Mouse (Mus musculus): ENCODE measurements at regions not wholly inside any gene's neighbourhood (a gene's known extent, or its start where the extent isn't known, plus 50 kb on each side); places are given as distances from the start of the nearest gene placed in this dataset.

DNA sequence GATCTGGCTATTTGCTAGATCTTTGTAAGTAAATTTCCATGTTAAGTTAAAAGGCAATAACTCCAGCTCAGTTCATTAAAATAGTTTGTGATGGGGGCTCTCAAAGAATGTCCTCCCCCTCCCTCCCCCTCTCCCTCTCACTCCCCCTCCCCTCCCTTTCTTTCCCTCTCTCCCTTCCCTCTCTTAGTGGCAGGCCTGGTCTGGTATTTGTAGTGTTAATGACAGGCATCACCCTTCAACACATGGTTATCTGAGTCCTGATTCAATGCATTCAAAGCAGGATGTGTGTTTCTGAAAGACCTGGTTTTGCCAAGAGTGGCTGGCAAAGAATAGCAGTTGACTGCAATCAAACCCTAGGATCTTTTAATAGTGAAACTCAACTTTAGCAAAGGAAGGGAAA lies 383.4 kb upstream of the Mpdz start:
- DNase-seq, result no peak

DNA sequence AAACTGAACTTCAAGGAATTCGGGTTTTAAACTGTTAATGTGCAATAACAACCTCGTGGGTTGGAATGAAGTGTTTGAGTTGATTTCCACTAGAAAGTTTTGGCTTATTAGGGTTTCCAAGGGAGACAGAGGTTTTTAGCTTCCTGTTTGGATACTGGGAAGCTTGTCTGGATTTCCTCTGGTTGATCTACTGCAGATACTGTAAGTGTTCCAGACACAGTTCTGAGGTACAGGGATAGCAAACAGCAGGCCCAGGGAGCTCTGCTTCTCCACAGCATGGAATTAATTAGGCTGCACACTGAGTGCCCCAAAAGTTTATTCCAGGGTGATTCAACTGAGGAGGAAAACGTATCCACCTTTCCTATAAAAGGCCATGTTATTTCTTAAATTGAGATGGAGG lies 381.0 kb upstream of the Mpdz start:
- DNase-seq, result no peak

DNA sequence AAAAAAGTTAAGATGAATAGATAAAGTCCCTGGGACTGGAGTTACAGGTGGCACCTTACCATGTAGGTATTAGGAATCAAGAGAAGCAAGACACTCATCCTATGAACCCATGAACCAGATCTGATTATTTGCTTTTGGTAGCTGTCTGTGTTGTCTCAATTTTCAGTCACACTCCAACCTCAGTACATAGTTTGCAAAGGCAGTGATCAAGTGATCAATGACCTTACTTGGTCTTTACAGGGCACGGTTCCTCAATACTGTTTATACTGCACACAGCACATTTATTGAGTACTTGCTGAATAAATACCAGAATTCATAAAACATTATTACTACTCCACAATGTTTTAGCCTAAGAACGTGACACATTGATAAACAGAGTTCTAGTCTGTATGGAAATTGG lies 346.7 kb upstream of the Mpdz start:
- DNase-seq, result no peak

DNA sequence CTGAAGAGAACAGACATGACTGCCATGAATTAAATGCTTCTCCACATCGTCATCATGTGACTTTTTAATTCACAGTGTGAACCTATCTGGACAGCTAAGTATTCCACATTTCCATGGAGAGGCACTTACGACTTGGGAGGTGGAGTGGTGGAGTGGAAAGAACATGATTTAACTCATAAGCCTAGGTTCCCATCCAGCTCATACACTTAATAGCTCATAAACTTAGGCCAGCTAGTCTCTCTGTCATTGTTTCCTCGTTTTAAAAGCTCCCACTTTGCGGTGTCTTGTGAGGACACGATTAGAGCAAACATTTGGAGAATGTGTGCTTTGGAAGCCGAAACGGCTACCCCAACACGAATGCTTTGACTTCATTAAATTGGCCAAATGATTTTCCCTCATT lies 346.0 kb upstream of the Mpdz start:
- no peak for DNase-seq

DNA sequence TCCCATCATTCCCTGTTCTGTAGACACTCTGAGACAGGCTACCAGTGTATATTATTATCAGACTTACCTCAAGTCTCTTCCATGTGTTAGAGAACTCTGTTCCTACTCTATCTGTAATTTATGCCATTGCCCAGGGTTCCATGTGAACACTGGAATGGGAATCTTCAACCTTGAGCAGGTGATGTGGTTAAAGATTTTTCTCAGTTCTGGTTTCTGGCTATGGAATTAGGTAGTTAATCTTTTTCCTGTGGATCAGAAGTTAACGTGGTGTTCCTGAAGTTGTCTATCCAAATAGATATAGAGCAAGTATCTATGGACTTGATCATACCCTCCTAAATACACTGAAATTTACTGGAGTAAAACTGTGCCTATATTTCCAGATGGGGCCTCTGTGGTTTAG lies 339.4 kb upstream of the Mpdz start:
- no peak for DNase-seq

DNA sequence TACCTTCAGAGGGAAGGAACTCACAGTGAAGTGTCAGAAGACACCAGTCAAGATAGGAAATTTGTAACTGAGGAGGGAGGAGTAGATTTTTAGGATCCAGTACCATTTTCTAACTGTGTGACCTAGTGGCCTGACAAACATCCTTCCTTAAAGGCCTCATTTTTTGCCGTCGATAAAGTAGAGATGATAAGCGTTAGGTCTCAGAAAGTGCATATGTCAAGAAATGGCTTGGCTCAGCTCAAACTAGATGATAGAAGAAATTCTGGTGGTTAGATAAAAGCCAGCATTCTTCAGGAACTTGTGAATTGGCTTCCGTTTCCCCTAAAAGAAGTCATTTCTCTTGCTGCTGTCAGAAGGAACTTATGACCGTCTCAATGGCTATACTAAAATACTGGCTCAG lies 324.1 kb upstream of the Mpdz start:
- no peak for DNase-seq

DNA sequence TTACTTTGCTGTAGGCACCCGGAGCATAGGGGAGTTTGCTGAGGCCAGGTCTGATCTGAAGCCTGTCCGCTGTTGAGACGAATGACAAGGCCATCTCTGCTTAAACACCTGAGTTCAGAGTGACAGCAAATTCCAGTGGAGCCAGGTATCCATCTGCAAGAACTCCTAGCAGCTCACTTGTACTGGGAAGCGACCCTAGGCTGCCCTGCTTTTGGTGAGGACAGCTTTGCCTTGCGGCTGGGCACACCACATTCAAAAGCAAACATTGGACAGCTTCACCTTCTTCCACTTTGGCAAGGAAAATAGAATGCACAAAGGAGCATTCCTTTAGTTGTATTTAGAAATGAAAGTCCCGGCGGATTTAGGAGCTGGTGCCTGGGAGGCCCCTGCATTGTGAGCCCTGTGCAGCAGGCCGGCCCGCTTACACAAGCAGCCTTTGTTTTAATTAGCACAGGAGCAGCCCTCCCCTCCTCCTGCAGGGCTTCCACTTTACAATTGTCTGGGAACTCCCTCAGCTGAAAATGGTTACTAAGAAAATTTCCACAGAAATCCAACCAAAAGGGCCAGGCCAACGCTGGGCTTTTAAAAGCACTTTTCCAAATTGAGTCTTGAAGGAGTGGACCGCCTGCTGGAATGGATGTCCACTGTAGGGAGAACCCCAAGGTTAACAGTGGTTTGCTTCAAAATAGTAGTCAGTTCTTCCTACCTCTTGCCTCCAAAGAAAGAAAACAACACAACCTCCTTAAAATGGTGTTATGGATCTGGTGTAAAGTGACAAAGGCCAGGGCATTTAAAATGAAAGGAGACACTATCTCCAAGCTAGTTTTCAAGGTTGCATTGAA lies 321.6 kb upstream of the Mpdz start:
- DNase-seq, result no peak

DNA sequence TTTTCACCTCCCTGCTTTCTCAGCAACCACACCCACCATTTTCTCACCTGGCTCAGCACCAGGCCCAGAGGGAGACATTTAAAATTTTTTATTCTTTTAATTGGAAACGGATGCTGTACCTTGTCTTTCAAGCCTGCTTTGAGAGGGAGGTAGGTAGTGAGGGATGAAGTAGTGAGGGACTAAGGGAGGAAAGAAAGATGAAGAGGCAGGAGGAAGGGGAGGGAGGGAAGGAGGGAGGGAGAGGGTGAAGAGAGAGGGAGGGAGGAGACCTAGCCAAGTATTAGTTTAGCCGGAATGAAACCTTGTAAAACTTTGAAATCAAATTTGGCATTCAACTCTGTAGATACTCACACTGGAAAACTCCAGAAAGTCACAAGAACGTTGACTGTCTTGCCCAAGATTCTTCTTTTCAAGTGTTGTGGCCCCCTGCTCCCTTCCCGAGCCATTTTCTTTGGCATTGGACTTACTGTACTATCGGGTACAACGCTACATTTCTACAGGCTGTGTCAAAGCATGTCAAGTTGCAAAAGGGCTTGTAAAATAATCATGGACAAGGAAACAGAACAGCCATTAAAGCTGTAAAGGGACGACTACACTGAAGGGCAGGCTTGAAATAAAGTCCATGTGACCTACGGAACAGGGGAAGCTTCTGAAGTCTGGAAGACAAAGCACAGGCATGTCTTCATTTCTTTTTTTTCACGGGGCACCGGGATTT lies 320.9 kb upstream of the Mpdz start:
- no peak for DNase-seq

DNA sequence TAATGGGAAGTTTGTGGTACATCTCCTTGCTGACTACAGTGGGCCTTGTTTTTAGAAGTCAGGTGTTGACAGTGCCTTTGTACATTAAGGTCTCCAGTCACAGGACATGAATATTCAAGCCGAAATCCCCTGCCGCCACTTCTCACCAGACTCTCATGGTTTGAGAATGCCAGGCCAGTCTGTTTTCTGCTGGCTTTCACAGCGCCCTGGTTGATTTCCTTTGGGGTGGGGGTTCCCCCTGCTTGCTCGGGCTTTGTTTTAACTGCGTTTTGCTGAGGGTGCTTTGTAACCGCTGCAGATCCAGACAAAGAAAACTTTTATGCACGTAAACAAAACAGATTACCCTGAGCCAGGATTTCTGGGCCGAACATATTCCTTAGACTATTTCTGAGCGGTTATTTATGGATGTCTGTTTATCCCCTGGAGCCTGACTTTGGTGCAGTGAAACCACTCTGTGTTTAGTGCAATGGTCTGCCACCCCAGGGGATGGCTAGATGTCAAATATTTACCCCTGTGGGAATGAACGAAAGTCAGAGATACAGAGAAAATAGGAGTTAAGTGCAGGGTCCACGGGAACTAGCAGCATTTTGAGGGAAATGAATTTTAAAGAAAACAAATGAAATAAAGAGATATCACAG lies 320.1 kb upstream of the Mpdz start:
- no peak for DNase-seq

DNA sequence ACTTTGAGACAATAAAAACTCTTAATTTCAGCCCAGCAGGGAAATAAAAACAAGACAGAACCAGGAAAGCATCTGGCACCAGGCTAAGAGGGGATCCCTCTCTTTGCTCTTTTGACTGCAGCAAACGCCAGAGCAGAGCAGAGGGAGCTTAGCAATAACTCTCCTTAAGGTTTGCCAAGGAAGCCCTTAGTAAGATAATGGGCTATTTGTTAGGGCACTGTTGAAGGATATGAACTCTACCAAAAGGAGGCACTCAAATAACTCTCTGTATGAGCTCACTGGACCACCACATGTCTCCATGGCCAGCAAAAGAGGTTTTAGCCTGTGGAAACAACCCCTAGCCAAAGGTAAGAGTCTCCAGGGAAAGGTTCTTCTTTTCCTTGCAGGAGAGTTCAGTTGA lies 315.3 kb upstream of the Mpdz start:
- no peak for DNase-seq

DNA sequence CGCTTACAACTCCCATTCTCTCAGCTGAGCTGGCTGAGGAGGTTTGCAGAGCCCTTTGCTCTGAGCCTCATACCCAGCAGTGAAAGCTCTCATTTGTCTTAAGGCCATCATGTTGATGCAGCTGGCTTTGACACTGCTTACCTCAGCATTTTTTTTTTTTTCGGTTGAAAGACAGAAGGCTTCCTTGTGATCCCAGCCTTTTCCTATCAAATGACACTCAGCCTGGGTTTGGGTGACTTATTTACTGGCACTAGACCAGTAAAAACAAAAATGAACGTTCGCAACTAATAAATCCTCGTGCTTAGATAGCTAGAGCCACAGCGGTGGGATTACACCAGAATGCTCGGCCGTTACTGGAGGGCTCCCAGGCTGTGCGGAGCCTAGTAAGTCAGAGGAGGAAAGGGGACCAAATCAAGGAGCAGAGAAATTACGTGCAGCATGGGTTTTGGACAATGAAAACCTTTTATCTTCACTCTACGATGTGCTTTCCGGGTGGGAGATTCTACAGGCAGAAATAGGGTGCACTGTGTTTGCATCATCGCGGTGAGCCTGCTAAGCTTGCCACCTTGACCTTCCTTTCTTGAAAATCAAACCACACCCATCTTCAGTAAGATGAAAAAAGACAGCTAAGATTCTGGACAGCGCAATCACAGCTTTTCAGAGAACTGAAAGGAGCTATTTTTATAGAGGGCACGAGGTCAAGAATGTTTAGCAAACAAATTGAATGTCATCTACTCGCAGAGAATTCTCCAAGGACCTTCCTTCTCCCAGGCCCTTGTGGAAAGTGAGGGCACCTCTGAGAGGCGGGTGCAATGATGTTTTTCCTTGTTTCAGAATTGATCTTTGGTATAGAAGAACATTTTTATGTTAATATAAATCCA lies 302.3 kb upstream of the Mpdz start:
- DNase-seq, result no peak

DNA sequence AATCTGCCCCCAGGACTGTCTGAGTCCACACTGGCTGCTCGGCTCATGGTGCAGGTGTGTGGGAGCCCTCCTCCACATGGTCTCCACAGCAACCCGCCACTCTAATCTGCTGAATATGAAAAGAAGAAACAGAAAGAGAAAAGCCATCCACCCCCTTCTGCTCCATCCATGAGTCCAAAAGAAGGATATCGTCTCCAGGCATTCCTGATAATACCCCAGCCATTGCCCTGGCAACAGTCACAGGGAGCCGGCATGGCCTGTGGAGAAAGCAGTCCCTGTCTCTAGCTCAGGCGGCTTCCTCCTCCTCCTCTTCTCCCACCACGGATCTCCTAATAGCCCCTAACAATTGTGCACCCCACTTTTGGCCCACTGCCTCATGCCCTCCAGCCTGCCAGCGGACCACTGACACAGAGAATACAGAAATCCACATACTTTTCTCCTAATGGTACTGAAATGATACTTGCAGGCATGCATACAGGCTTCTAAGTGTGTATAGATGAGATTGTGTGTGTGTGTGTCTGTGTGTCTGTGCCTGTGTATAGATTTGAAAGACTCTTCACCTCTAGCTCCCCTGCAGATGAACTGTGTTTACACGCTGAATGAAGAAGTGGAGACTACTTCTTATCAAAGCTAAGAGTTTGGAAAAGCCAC lies 301.5 kb upstream of the Mpdz start:
- peak; percentile 44 for DNase-seq

DNA sequence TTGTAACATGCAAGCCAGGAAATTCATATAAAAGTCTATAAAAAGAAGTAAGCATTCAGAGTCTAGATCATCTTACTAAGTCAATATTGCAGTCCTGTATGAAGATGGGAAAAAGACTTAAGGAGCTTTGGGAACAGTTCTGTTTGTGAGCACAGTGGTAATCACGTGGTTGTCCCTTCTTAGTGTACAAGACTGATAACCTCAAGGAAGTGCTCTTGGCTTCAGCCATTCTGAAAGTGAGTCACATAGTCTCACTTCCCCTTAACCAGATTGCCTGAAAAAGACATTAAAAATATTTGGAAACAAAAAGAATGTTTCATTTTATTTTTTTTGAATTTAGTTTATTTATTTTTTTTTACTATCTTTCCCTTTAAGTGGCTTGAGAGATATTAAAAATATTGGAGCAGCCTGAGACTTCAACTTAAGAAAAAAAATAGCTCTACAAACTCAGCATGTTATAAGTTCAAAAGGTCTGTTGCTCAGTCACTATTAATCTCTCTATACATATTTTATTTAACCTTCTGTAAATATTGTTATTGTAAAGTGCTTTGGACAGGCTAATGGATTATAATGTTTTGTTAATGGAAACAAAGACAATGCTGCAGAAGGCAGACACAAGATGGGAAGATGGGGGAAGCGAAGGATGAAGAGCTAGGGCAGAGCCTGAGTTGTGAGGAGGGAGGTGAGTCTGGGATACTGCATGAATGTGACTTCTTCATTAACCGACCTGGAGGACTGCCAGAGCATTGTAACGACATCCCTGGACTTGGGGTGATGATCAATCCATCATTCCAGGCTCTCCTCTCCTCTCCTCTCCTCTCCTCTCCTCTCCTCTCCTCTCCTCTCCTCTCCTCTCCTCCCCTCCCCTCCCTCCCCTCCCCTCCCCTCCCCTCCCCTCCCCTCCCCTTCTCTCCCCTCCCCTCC lies 300.2 kb upstream of the Mpdz start:
- DNase-seq, result no peak

DNA sequence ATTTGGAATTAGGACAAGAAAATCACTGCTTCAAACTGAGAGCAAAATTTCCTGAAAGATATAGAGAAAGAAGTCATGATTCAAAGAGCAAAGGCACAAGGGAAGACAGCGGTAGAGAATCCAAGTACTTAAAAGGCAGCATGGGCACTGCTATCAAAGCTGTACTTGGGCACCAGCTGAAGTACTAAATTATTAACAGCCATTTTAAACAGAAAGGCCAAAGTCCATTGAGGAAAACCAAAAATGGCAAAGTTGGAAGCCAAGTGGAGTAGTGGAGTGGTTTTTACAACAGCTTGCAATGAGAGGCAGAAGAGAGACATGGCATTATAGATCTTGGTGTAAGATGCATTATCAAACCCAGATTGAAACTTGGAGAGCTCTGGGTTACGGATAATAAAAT lies 291.8 kb upstream of the Mpdz start:
- no peak for DNase-seq

DNA sequence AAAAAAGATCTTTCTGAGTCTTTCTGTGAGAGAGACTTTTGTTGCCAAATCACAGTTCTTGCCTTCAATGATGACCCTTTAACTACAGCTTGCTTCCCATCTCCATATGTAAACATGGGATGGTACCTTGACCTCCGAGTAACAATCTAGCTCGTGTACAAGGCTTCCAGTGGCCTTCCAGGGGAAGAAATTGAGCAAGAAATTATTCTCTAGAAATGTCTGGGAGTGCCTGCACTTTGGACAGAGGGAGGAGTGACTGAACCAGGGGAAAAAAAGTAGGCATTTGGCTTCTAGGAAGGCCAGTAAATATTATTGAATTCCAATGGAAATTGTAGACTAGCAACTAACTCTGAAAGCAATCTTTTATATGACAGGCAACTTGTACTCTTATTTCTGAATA lies 287.8 kb upstream of the Mpdz start:
- no peak for DNase-seq

DNA sequence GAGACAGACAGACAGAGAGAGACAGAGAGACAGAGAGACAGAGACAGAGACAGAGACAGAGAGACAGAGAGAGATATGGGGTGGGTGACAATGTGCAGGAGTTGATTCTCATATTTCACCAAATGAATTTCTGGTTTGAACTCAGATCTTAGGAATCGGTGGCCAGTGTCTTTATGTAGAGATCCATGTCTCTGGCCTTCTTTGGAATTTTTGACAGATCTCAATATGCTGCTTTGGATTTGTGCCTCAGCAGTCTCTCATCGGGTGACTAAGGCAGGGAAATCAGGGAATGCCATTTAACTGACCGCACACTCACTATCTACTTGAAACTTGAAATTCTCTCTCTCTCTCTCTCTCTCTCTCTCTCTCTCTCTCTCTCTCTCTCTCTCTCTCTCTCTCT lies 286.3 kb upstream of the Mpdz start:
- no peak for DNase-seq

DNA sequence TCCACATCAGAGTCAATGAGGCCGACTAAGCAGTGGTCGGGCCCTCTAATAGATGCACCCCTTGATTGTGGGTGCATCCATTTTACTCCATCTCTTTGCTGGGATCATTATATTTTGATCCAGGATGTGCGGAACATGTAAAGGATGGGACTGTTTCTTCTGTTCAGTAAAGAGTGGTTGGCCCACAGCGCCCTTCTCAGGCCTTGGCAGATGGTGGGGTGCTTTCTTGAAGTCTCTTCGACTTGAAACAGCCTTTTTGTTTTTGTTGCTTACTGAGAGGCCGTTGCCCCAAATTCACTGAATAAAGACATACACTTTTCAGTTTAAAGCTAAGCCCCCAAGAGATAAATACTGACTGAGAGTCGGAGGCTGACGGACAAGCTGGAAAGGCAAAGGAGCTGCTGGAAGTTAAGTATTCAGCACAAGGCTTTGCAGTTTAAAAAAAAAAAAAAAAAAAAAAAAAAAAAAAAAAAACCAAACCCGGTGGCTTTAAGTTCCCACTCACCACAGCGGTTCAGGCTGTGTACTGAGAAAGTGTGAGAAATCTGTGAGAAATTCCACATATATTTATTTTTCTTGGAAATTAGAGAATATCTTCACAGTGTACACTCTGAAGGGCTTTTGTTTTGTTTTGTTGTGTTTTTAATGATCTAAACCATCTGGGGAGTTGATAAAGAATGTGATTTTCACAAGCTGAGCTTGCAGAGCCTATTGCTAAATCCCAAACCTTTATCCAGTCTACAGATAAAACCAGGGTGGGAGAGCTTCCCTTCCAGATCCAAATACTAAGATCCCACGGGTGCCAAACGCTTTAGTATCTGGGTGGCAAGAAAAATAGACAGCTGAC lies 285.3 kb upstream of the Mpdz start:
- no peak for DNase-seq

DNA sequence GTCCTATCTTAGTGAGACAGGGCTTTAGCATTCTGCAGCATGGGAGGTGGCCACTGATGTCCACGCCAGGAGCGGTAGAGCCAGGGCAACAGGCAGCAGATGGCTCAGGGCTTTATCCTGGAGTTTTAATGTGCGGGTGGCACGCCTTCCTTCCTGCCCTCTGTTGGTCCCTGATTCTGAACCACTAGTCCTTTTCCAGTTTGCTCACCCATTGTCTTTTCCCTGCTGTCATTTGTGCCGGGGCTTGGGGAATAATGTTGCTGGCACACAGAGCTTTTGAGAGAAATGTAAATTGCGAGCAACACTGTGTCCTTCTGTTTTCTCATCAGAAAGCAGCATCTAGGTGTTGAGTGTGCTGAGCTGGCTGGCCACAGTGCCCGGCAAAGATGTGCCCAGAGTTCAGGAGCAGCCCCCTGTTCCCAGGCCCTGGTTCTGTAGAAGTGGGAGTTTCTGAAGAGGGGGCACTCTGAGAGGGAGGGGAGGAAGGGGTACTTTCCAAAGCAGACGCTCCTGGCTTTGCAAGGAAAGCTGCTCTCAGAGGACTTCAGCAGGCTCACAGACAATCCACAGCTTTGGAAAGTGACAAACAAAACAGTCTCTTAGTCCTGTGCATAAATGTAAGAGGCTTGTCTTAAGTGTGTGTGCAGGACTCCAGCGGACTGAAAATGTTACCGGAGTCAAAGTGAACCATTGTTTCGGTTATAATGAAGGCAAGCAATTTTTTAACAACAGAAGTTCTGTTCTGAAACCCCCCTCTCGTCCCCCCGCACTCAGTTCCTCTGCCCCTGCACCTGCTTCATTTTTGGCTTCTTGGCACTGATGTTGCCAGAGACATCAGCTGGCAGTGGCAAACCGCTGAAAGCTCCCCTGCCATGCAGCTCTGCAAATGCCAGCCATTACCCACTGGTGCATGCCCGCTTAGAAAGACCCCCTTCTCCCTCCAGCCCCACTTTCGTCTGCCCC lies 284.4 kb upstream of the Mpdz start:
- DNase-seq, result peak; percentile 11

DNA sequence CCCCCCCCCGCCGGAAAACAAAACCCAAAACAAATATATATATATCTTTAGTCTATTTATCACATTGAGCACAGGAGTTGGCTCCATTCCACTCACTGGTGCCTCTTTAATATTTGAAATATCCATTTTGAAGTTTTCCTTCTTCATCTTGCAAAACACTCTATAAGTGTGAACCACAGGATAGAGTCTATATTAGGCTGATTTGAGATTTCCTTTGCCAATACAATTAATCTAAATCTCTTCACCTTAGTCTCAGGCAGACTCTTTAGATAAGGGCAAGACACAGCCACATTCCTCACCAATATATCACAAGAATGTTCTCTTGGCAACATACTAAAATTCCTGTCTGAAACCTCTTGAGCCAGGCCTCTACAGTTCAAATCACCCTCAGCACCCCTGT lies 282.1 kb upstream of the Mpdz start:
- DNase-seq, result no peak

Data from right cerebral cortex, postnatal 25 days (tissue).